Mouse (Mus musculus): Measurements from ENCODE around the gene Med20.
"Not testable (repeated sequence)": the region's sequence is repeated elsewhere in the genome, so short reads cannot be mapped to it uniquely, and the experiment has no call there.

The Med20 gene

GRCm38 (mm10) chr17:47627791-47628190 lies 16.4 kb downstream of the Med20 start:
- no peak for DNase-seq (ENCODE audit: low spot score in 2 of 2)

DNA sequence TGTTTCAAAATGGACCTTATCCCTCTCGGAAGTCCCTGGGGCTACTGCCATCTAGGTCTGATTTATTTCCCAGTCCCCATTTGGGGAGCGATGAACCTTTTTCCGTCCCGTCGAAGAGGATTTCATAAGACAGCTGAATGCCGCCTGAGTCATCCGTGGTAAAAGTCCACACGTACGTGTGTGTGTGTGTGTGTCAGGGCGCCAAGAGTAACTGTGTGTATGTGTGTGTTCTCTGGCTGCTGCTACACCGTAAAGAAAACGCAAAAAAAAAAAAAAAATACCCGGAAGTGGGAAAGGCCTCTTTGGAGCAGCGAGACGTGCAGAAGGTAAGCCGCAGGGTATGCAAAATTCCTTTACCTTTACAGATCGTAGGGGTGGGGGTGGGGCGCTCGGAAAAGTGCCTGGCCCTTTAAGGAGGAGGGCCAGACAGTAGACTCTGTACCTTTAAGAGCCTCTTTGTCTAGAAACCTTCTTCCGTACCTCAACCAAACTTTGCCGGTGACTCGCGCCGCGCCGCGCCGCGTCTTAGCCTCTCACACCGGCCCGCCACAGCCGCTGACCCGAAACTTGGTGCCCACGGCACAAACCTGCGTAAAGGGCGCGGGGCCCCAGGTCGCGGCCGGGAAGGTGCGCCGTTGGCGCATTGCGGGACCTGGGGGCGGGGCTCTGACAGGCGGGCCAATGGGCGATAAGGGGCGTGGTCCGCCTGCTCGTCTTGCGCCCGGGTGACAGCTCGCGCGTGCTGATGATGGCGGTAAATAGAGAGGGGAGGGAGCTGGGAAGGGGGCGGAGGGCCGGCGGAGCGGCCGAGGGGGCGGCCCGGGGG lies 17.7 kb downstream of the Med20 start:
- DNase-seq (ENCODE audit: low spot score in 2 of 2): peak; percentile 97

DNA sequence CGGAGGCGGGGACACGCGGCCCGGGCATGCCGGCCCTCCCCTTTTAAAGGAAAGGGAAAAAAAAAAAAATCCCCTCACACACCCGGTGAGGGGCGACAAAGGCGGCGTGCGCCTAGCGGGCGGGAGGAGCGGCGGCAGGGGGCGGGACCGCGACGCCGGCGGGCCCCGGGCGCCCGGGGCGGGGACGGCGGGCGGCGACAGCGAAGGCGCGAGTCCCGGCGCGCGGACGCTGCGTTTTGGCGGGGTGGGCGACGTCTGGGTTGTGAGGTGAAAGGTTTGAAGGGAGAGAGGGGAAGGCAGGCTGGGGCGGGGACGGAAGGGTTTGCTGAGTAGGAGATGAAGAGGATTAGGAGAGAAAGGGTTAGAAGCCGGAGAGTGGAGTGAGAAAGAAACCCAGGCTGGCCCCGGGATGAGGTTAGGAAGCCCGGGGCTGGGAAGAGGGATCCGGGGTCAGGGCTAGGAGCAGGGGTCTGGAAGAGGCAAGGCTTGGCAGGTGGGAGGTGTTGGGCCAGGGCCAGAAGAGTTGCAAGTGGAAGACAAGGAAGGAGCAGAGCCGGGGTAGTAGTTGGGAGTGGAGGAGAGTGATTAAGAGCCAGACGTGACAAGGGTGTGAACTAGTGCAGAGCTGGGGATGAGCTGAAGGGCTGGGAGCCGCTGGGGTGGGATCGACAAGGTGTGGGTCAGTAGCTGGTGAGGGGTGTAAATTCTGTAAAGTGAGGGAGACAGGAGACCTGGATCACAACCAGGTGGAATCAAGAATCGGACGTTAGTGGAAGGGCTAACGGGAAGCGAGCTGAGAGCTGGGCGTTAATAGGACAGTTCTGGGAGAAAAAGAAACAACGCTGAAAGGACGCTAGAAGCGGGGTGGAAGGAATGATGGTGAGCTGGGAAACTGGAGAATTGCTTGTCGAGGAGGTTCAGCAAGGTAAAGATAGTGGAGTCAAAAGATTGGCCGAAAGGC lies 18.6 kb downstream of the Med20 start:
- peak; percentile 62 to 84 for DNase-seq (ENCODE audit: low spot score in 2 of 2)

DNA sequence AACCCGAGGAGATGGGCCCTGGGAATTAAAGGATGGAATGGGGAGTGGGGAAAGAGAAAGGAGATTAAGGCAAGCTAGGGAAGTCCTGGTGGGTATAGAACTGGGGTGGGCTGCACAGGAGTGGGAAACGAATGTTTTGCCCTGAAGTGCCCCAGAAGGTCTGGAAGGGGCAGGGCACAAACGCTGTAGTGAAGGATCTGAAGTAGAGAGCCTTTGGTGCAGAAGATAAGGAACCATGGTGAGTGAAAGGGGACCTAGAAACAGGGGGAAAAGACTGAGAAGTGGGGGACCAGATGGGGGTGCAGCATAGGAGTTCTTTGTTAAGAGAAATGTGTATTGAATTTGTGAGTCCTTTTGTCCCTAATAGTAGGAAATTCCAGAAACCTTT lies 19.3 kb downstream of the Med20 start, which contains the start of gene Usp49:
Gene Usp49, plus strand, starts transcription at position 13 of the 388 bp plus-strand sequence.
- DNase-seq (ENCODE audit: low spot score in 2 of 2): no peak

GRCm38 (mm10) chr17:47632181-47632840 lies 20.9 kb downstream of the Med20 start:
- DNase-seq (ENCODE audit: low spot score in 2 of 2): no peak

DNA sequence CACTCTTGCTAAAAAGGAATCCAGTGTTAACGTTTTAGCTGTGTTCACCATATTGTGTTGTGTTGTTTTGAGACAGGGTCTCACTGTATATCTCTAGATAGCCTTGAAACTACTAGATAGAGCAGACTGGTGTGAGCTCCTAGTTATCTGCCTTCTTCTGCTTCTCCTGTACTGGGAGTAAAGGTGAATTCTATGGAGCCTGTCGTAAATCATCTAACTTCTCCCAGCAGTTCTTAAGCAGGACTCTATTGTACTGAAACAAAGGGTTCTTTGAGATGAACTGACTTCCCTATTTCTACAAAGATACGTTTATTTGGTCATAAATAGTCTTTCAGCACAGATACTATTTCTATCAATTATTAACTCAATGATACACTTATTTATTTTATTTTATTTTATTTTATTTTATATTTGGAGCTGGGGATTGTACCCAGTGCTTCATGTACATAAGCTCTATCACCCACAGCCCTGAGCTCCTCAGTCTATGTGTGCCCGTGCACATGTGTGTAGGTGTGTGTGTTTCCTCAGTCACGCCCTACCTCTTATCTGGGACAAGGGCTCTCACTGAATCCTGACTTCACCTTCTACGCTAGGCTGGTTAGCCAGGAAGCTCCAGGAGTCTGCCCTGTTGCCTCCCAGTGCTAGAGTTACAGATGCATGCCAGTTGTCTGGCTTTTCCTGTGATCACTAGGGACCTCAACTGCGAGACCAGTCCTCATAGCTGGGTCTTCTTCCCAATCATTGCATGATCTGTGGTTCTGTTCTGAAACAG lies 22.8 kb downstream of the Med20 start:
- no peak for DNase-seq (ENCODE audit: low spot score in 2 of 2)

DNA sequence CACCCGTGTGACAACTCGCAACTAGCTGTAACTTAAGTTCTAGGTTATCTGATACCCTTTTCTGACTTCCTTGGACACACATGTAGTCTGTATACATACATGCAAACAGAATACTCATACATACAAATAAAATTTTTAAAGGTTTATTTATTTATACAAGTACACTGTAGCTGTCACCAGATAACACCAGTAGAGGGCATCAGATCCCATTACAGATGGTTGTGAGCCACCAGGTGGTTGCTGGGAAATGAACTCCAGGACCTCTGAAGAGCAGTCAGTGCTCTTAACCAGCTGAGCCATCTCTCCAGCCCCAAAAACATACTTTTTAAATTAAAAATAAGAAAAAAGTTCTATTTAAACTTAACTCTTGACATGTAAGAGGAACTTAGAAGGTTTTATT lies 31.6 kb downstream of the Med20 start:
- DNase-seq (ENCODE audit: low spot score in 2 of 2): no peak

- peak; percentile 72 to 86 for DNase-seq (ENCODE audit: low spot score in 2 of 2)
These were observed 35.3 kb downstream of the Med20 start for GRCm38 (mm10) chr17:47646683-47647082.

DNA sequence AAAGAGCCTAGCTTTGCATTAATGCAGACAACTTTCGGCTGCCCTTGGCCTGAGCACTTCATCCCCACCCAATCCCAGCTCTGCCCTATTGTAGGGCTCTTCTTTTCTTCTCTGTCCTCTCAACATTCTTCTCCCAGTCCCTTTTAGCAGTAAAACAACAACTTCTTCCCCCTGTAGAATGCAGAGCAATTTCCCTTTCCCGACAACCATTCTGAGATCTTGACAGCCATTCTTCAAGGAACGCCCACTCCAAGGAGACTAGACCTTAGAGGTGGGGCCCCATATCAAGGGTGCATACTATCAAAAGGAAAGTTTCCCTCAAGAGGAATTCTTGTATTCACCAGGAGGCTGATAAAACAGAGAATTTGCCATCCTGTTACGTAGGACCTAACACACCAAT lies 37.6 kb downstream of the Med20 start:
- no peak for DNase-seq (ENCODE audit: low spot score in 2 of 2)

GRCm38 (mm10) chr17:47651953-47652352 lies 40.6 kb downstream of the Med20 start:
- no peak for DNase-seq (ENCODE audit: low spot score in 2 of 2)

DNA sequence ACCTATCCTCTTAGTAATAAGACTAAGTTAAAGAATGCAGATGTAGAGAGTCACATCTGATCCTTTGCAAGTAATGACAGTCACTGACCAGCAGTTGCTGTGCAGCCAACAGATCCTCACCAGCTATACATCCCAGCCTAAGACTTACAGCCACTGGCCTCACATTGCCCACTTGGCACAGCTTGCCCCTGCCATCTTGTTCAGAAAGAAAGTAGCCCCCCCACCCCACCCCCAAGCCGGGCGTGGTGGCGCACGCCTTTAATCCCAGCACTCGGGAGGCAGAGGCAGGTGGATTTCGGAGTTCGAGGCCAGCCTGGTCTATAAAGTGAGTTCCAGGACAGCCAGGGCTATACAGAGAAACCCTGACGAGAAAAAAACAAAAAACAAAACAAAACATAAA lies 43.0 kb downstream of the Med20 start:
- DNase-seq (ENCODE audit: low spot score in 2 of 2): not testable (repeated sequence)

DNA sequence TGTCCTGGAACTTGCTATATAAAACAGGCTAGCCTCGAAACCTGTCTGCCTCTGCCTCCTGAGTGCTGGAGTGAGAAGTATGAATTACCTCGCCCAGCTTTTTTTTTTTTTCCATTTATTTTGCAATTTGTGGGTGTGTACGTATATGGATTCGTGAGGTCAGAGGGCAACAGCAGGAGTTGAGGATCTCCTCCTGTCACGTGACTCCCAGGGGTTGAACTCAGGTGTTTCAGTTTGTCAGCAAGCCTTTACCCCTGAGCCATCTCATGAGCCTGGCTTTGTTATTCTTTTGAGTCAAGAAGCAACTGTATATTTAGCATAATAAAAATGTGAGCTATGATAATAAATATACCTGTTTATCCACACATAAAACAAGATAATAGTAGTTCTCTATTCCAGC lies 44.3 kb downstream of the Med20 start:
- DNase-seq (ENCODE audit: low spot score in 2 of 2): no peak

GRCm38 (mm10) chr17:47657901-47658300 lies 46.5 kb downstream of the Med20 start:
- DNase-seq (ENCODE audit: low spot score in 2 of 2): no peak

- DNase-seq (ENCODE audit: low spot score in 2 of 2): no peak
These were observed 47.4 kb downstream of the Med20 start for GRCm38 (mm10) chr17:47658741-47659243.

DNA sequence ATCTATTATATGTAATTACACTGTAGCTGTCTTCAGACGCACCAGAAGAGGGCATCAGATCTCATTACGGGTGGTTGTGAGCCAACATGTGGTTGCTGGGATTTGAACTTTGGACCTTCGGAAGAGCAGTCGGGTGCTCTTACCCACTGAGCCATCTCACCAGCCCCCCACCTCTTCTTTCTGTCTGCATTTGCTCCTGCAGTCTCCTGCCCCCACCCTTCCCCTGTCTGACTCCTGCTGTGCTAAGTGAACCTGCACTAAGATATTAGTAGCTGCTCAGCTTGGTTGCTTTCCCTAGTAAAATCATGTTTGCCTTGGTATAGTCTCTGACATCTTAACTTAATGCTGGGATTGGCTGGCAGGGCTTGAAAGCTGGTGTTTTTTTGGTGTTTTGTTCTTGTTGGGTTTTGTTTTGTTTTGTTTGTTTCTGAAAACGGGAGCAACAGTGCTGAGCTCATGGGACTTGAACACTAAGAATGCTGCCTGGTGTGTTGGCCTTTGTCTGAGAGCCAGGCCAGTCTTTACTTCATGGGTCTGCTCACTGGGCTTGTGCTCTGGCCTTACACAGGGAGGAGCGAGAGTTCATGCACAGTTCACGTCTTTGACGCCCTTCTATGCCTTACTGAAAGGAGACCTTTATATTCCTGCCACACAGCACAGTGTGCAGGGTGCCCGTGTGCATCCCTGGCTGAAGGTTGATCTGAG lies 51.8 kb downstream of the Med20 start:
- no peak for DNase-seq (ENCODE audit: low spot score in 2 of 2)

DNA sequence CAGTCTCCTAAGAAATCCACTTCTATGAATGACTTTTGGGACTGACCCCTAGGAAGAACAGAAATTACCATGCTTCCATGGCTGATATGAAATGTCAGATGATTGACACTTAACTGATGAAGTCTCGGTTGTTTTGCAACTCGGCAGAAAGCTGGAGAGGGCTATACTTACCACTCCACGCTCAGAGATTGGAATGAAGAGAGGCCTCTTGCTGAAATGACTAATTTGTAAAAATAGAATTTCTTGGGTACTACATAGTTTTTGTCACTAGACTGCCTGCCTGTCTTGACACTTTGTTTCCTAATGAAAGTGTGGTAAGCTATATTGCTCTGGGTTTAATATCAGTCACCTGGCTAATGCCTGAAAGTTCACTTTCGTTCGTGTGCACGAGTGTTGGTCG lies 53.1 kb downstream of the Med20 start:
- DNase-seq (ENCODE audit: low spot score in 2 of 2): no peak

DNA sequence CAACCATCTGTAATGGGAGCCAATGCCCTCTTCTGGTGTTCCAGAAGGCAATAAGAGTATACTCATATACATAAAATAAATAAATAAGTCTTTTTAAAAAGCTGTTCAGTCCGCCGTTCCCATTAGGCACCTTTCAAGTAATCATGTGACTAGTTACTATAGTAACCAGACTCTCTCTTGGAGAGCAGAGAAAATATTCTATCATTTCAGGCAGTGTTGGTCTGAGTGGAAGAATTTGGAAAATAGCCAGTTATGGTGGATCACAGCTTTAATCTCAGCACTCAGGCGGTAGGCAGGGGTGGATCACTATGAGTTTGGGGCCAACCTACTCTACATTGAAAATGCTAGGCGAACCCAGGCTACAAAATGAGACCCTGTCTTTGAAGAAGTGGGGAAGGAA lies 57.8 kb downstream of the Med20 start:
- no peak for DNase-seq (ENCODE audit: low spot score in 2 of 2)

DNA sequence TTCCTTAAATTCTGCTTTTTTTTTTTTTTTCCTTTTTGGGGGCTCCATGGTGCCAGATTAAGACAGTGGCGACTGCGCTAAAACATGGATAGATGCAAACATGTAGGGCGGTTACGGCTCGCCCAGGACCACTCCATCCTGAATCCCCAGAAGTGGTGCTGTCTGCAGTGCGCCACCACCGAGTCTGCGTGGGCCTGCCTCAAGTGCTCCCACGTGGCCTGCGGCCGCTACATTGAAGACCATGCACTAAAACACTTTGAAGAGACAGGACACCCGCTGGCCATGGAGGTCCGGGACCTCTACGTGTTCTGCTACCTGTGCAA lies 60.6 kb downstream of the Med20 start:
- DNase-seq (ENCODE audit: low spot score in 2 of 2): no peak

DNA sequence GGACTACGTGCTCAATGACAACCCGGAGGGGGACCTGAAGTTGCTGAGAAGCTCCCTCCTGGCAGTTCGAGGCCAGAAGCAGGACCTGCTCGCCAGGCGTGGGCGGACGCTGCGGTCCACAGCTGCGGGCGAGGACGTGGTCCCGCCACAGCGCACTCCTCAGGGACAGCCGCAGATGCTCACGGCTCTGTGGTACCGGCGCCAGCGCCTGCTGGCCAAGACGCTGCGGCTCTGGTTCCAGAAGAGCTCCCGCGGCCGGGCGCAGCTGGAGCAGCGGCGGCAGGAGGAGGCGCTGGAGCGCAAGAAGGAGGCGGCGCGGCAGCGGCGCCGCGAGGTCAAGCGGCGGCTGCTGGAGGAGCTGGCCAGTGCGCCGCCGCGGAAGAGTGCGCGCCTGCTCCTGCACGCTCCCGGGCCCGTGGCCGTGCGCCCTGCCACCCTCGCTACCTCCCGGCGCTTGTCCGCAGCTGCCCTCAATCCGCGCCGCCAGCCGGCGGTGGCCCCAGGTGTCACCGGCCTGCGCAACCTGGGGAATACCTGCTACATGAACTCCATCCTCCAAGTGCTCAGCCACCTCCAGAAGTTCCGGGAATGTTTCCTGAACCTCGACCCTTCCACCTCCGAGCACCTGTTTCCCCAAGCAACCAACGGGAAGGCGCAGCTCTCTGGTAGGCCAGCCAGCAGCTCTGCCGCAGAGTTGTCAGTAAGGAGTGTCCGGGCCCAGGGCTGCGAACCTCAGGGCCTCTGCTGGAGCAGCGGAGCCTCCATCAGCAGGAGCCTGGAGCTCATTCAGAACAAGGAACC lies 61.1 kb downstream of the Med20 start:
- DNase-seq (ENCODE audit: low spot score in 2 of 2): peak in 1 of 2 experiments; percentile 67
